Mouse (Mus musculus) CH12.LX (cell line): Measurements from ENCODE around the gene Agap1.

ENCODE experiments used
- CTCF ChIP-seq, 2 experiments: IDR thresholded peaks in 1 of 2; conservative IDR thresholded peaks in 1 of 2; 2 replicates each; pipeline ENCODE4 v1.5.1; 2011 to 2012; ENCODE audit warnings: low read depth in 2 of 2, low read length in 2 of 2, improper control_type of control experiment in 1 of 2, inconsistent platforms in 1 of 2, mild to moderate bottlenecking in 1 of 2, moderate library complexity in 1 of 2
- E2F4 ChIP-seq: IDR thresholded peaks from 2 replicates; pipeline ENCODE4 v1.6.1; 2011; ENCODE audit warnings: low read depth, low read length, improper control_type of control experiment; ENCODE audit not compliant: insufficient replicate concordance
- NELFE ChIP-seq: IDR thresholded peaks from 2 replicates; pipeline ENCODE4 v1.6.1; 2011; ENCODE audit warnings: low read depth, low read length, improper control_type of control experiment
- POLR2A ChIP-seq: IDR thresholded peaks from 2 replicates; pipeline ENCODE4 v1.6.1; 2011; ENCODE audit warnings: low read depth, mild to moderate bottlenecking, improper control_type of control experiment, low read length
- USF1 ChIP-seq: IDR thresholded peaks from 2 replicates; pipeline ENCODE4 v1.6.1; 2014; ENCODE audit warnings: low read depth, mild to moderate bottlenecking, inconsistent platforms, low read length, improper control_type of control experiment
- USF2 ChIP-seq: conservative IDR thresholded peaks from 2 replicates; pipeline ENCODE4 v1.6.1; 2011; ENCODE audit warnings: low read depth, low read length, improper control_type of control experiment
- ZKSCAN1 ChIP-seq: IDR thresholded peaks from 2 replicates; pipeline ENCODE4 v1.6.1; 2012; ENCODE audit warnings: low read depth, inconsistent platforms, low read length, improper control_type of control experiment, borderline replicate concordance

- TF ChIP-seq E2F4 (no peak), CTCF (conservative IDR thresholded peaks at IDR 0.05 in 1 of 2, IDR thresholded peaks at IDR 0.05 in 1 of 2; ENCODE audit: low read depth in 2 of 2, low read length in 2 of 2) (no peak), USF1 (no peak), POLR2A (no peak), ZKSCAN1 (no peak), NELFE (no peak), USF2 (no peak)
These were observed 167.3 kb downstream of the Agap1 start for GRCm38 (mm10) chr1:89621952-89622351.
